Mouse (Mus musculus): ENCODE data around the gene Gm595. TPM values are rescaled to one million over a fixed set of nuclear protein-coding genes. Genes with fewer than 3 reads are reported as not detected.

Gm595 gene
- polyA plus RNA-seq (2012; rRNA removed; ENCODE audit: low replicate concordance), result not detected in 2 replicates

GRCm38 (mm10) chrX:48877613-48878012, at the start of gene Gm595:
Gm595 (minus strand) TSS chrX:48877713.

Other genes starting within 250 kb of the Gm595 start
- gene Gpr119, start 203.2 kb downstream of the Gm595 start, polyA plus RNA-seq (2012; rRNA removed; ENCODE audit: low replicate concordance), result 0.05 TPM in 1 of 2 replicates, not detected in the other
- gene Rbmx2, start 182.7 kb downstream of the Gm595 start, polyA plus RNA-seq (2012; rRNA removed; ENCODE audit: low replicate concordance), result 0.80 and 2.3 TPM in 2 replicates